Mouse (Mus musculus) stomach, embryonic 16.5 days (tissue): Measurements from ENCODE around the gene Gpr156. TPM values are rescaled to one million over a fixed set of nuclear protein-coding genes. Genes with fewer than 3 reads are reported as not detected.

Source experiments
- ATAC-seq: fragments of 200-750 bp; cut with Nextera tagmentation; 2 replicates; pipeline ENCODE4 v1.8.0; 2017; ENCODE audit warnings: moderate number of reproducible peaks, moderate TSS enrichment; ENCODE audit not compliant: insufficient read depth, low FRiP score
- H3K27ac ChIP-seq: fragments of 300-500 bp; sonication (generic); 2 replicates; pipeline ENCODE4 v1.5.1; 2014; ENCODE audit warnings: low read length
- H3K27me3 ChIP-seq: fragments of 300-500 bp; sonication (generic); 2 replicates; pipeline ENCODE4 v1.6.1; 2014; ENCODE audit warnings: low read length, control low read depth, mixed read lengths; ENCODE audit not compliant: control insufficient read depth, insufficient read depth
- H3K36me3 ChIP-seq: fragments of 300-500 bp; sonication (generic); 2 replicates; pipeline ENCODE4 v1.6.1; 2014; ENCODE audit warnings: low read length; ENCODE audit not compliant: control insufficient read depth, insufficient read depth
- H3K4me1 ChIP-seq: fragments of 300-500 bp; sonication (generic); 2 replicates; pipeline ENCODE4 v1.6.1; 2014; ENCODE audit warnings: low read length, control low read depth, mixed read lengths; ENCODE audit not compliant: control insufficient read depth, insufficient read depth
- H3K4me2 ChIP-seq: fragments of 300-500 bp; sonication (generic); 2 replicates; pipeline ENCODE4 v1.6.1; 2014; ENCODE audit warnings: low read depth, low read length, mixed read lengths
- H3K4me3 ChIP-seq: fragments of 300-500 bp; sonication (generic); replicated peaks from 2 replicates; pipeline ENCODE4 v1.5.1; 2014; ENCODE audit warnings: mild to moderate bottlenecking, low read length
- H3K9ac ChIP-seq: fragments of 300-500 bp; sonication (generic); 2 replicates; pipeline ENCODE4 v1.6.1; 2014; ENCODE audit warnings: low read length
- H3K9me3 ChIP-seq: fragments of 300-500 bp; sonication (generic); replicated peaks from 2 replicates; pipeline ENCODE4 v1.6.1; 2016; ENCODE audit warnings: low read length, control low read depth; ENCODE audit not compliant: control insufficient read depth
- whole genome bisulfite sequencing: fragments of 180-500 bp; shearing (Covaris S2); extraction: QIAGEN DNeasy Blood & Tissue Kit; methylation state at CpG from one replicate; pipeline ENCODE4 v1.1.7; 2014; 5-methylcytosine and 5-hydroxymethylcytosine counted together
- polyA plus RNA-seq: library from polyadenylated mRNA; unstranded; fragments of >200 nt; fragmentation: Nextera tagmentation; extraction: Ambion mirVana; gene quantifications from 2 replicates; pipeline ENCODE4 v1.2.1, GENCODE M21; 2015

The Gpr156 gene
- polyA plus RNA-seq, 1 experiment from 2014 or later, result 0.05 TPM

DNA sequence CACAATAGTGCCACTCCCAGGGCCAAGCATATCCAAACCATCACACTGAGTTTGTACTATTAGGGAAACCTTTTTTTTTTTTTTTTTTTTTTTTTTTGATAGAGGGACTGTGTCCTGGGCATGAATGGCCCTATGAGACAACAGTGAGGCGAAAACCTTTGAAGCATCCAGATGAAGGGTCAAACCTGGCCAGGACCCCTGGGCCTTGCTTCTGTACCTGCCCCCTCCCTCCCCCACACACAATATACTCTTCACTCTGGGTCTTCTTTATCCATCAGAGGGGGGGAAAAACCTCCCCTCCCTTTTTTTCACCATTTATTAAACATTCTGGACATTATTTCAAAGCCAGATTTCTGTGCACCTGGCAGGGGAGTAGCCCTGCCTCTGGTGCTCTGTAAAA, 83.5 kb downstream of the Gpr156 start:
- ATAC-seq, result no peak
- H3K9ac ChIP-seq, result no peak overlapping the region
- no peaks in the 10 kb centered on the region for H3K4me1 ChIP-seq
- no peak overlapping the region for H3K4me2 ChIP-seq
- H3K36me3 ChIP-seq, result no peaks in the 10 kb centered on the region
- H3K27ac ChIP-seq, result no peak overlapping the region
- 93% methylated on average over 1 of the region's 1 CpGs for WGBS
- H3K4me3 ChIP-seq, result no peak overlapping the region
- no peaks in the 10 kb centered on the region for H3K27me3 ChIP-seq
- H3K9me3 ChIP-seq, result no peaks in the 10 kb centered on the region

GRCm38 (mm10) chr16:38000178-38000577, 83.9 kb downstream of the Gpr156 start:
- no peak for ATAC-seq
- Histone ChIP-seq H3K9me3 (no peaks in the 10 kb centered on the region), H3K4me2 (no peak overlapping the region), H3K36me3 (no peaks in the 10 kb centered on the region), H3K9ac (no peak overlapping the region), H3K27me3 (no peaks in the 10 kb centered on the region), H3K4me3 (no peak overlapping the region), H3K4me1 (no peaks in the 10 kb centered on the region), H3K27ac (no peak overlapping the region)
- 64% methylated on average over 7 of the region's 7 CpGs for WGBS

GRCm38 (mm10) chr16:38001766-38002165, 85.5 kb downstream of the Gpr156 start:
- Histone ChIP-seq H3K9ac (no peak overlapping the region), H3K27me3 (no peaks in the 10 kb centered on the region), H3K9me3 (no peaks in the 10 kb centered on the region), H3K4me1 (no peaks in the 10 kb centered on the region), H3K4me3 (no peak overlapping the region), H3K4me2 (no peak overlapping the region), H3K36me3 (no peaks in the 10 kb centered on the region), H3K27ac (no peak overlapping the region)
- 46% methylated on average over 2 of the region's 2 CpGs for WGBS
- no peak for ATAC-seq

- Histone ChIP-seq H3K27ac (no peak overlapping the region), H3K4me3 (no peak overlapping the region), H3K9me3 (no peaks in the 10 kb centered on the region), H3K27me3 (no peaks in the 10 kb centered on the region), H3K36me3 (no peaks in the 10 kb centered on the region), H3K4me2 (no peak overlapping the region), H3K4me1 (no peaks in the 10 kb centered on the region), H3K9ac (no peak overlapping the region)
- WGBS, result 78% methylated on average over 3 of the region's 3 CpGs
- ATAC-seq, result no peak
Measured at GRCm38 (mm10) chr16:38002485-38002884, 86.2 kb downstream of the Gpr156 start.

GRCm38 (mm10) chr16:38004486-38005020, 88.3 kb downstream of the Gpr156 start:
- H3K4me3 ChIP-seq, result no peak overlapping the region
- no peaks in the 10 kb centered on the region for H3K27me3 ChIP-seq
- no peak overlapping the region for H3K4me2 ChIP-seq
- no peak overlapping the region for H3K27ac ChIP-seq
- no peaks in the 10 kb centered on the region for H3K9me3 ChIP-seq
- 87% methylated on average over 17 of the region's 17 CpGs for WGBS
- no peak for ATAC-seq
- no peak overlapping the region for H3K9ac ChIP-seq
- no peaks in the 10 kb centered on the region for H3K36me3 ChIP-seq
- no peaks in the 10 kb centered on the region for H3K4me1 ChIP-seq

GRCm38 (mm10) chr16:38005471-38005870, 89.2 kb downstream of the Gpr156 start:
- H3K27ac ChIP-seq, result no peak overlapping the region
- no peak overlapping the region for H3K4me2 ChIP-seq
- ATAC-seq, result no peak
- no peak overlapping the region for H3K4me3 ChIP-seq
- no peaks in the 10 kb centered on the region for H3K36me3 ChIP-seq
- no peaks in the 10 kb centered on the region for H3K9me3 ChIP-seq
- no peak overlapping the region for H3K9ac ChIP-seq
- WGBS, result 82% methylated on average over 10 of the region's 10 CpGs
- no peaks in the 10 kb centered on the region for H3K4me1 ChIP-seq
- no peaks in the 10 kb centered on the region for H3K27me3 ChIP-seq

DNA sequence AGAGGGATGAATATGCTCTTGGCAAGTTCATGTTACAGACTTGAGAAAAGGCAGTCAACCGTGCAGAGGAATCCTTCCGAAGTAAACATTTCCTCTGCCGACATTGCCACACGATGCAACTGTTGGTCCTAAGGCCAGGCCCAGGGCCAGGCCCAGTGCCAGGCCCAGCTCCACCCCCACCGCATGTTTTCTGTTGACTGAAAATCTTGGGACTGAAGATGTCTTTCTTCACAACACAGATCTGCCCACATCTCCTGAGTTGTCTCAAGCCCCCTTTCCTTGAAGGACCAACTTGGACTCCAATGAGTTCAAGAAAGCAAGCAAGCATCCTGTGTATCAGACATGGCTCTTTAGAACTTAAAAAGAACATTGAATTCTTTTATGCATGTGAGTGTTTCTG, 92.1 kb downstream of the Gpr156 start:
- Histone ChIP-seq H3K9me3 (no peaks in the 10 kb centered on the region), H3K27ac (no peak overlapping the region), H3K4me2 (no peak overlapping the region), H3K4me1 (no peaks in the 10 kb centered on the region), H3K4me3 (no peak overlapping the region), H3K27me3 (no peaks in the 10 kb centered on the region), H3K36me3 (no peaks in the 10 kb centered on the region), H3K9ac (no peak overlapping the region)
- 83% methylated on average over 5 of the region's 5 CpGs for WGBS
- no peak for ATAC-seq

- Histone ChIP-seq H3K4me1 (no peaks in the 10 kb centered on the region), H3K27me3 (no peaks in the 10 kb centered on the region), H3K36me3 (no peaks in the 10 kb centered on the region), H3K9ac (no peak overlapping the region), H3K9me3 (no peaks in the 10 kb centered on the region), H3K27ac (no peak overlapping the region), H3K4me2 (no peak overlapping the region), H3K4me3 (no peak overlapping the region)
- ATAC-seq, result no peak
- WGBS, result 81% methylated on average over 14 of the region's 14 CpGs
Measured at GRCm38 (mm10) chr16:38009041-38009825, 92.9 kb downstream of the Gpr156 start.

- no peaks in the 10 kb centered on the region for H3K4me1 ChIP-seq
- no peak overlapping the region for H3K4me2 ChIP-seq
- H3K9me3 ChIP-seq, result no peaks in the 10 kb centered on the region
- no peak for ATAC-seq
- 88% methylated on average over 13 of the region's 13 CpGs for WGBS
- H3K36me3 ChIP-seq, result no peaks in the 10 kb centered on the region
- no peaks in the 10 kb centered on the region for H3K27me3 ChIP-seq
- H3K27ac ChIP-seq, result no peak overlapping the region
- H3K9ac ChIP-seq, result no peak overlapping the region
- H3K4me3 ChIP-seq, result no peak overlapping the region
Measured at GRCm38 (mm10) chr16:38011486-38011885, 95.2 kb downstream of the Gpr156 start.
